Mouse (Mus musculus) c-Kit-positive CD71-positive TER-119-negative erythroid progenitor cells, embryonic 14.5 days (primary cell): Measurements from ENCODE around the gene Dupd1.
"Not testable (repeated sequence)": the region's sequence is repeated elsewhere in the genome, so short reads cannot be mapped to it uniquely, and the experiment has no call there.

Source experiments
- DNase-seq: peaks from one replicate; pipeline ENCODE4 v3.0.0-alpha.2; 2013; ENCODE audit warnings: low read depth

The Dupd1 gene

GRCm38 (mm10) chr14:21674471-21674870 lies 39.9 kb downstream of the Dupd1 start:
- DNase-seq, result no peak

GRCm38 (mm10) chr14:21673100-21673499 lies 41.3 kb downstream of the Dupd1 start:
- no peak for DNase-seq

- DNase-seq, result not testable (repeated sequence)
These were observed 43.9 kb downstream of the Dupd1 start for GRCm38 (mm10) chr14:21670422-21671006.

- DNase-seq, result no peak
These were observed 44.5 kb downstream of the Dupd1 start for GRCm38 (mm10) chr14:21669633-21670421.

- DNase-seq, result no peak
These were observed 45.2 kb downstream of the Dupd1 start for GRCm38 (mm10) chr14:21669218-21669617.

- peak; percentile 35 for DNase-seq
These were observed 51.8 kb downstream of the Dupd1 start for GRCm38 (mm10) chr14:21662465-21663142.

GRCm38 (mm10) chr14:21659652-21660051 lies 54.7 kb downstream of the Dupd1 start:
- DNase-seq, result peak; percentile 54

- no peak for DNase-seq
These were observed 55.2 kb downstream of the Dupd1 start for GRCm38 (mm10) chr14:21659155-21659554.

GRCm38 (mm10) chr14:21653813-21654212 lies 60.6 kb downstream of the Dupd1 start:
- DNase-seq, result no peak

- DNase-seq, result no peak
These were observed 73.5 kb downstream of the Dupd1 start for GRCm38 (mm10) chr14:21640806-21641435.

GRCm38 (mm10) chr14:21636548-21636947 lies 77.8 kb downstream of the Dupd1 start:
- no peak for DNase-seq

GRCm38 (mm10) chr14:21631665-21632200 lies 82.6 kb downstream of the Dupd1 start:
- DNase-seq, result no peak
